1 mouse cellular context compared by ENCODE assay signal in the genomic region with DNA sequence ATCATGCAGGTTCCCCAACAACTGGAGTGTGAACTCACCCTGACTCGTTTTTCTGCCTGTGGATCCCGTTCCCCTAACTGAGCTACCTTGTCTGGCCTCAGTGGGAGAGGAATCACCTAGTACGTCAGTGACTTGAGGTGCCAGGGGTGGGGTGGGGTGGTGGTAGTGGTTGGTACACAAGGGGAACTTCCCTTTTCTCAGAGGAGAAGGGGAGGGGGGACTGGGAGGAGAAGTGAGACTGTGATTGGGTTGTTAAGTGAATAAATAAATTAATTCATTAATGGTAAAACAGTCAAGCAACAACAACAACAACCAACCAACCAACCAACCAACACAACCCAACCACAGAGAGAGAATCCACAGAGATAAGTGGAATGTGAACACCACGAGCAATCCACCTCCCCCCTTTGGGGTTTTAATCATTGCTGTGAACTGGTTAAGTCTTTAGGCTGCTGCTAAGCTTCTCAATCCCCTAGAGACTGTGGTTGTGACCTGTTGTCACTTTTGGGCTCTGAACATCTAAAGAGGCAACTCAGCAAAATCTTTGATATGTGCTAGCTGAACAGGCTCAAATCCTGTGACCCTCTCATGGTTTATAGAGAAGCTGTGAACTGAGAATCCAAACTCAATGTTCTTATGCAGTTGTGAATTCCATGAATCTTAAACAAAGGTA.
TF ChIP-seq lines count a peak whose summit lies in the region.

No protein-coding gene starts in this region.

TF ChIP-seq in CH12.LX, 34 proteins besides CTCF, POLR2A, EP300 and RAD21 (continued from another document):
- no peak for TF ChIP-seq MXI1 (IDR thresholded peaks at IDR 0.05; ENCODE audit: low read depth, low read length)
- TF ChIP-seq ELF1 (IDR thresholded peaks at IDR 0.05; ENCODE audit: low read depth, low read length), result no peak
- no peak for TF ChIP-seq CHD2 (IDR thresholded peaks at IDR 0.05; ENCODE audit: low read length)
- TF ChIP-seq MEF2A (IDR thresholded peaks at IDR 0.05; ENCODE audit: borderline replicate concordance, low read depth, low read length), result peak; percentile 14; the same call in 1 of the 2 replicates
- TF ChIP-seq ZC3H11A (IDR thresholded peaks at IDR 0.05; ENCODE audit: low read depth, low read length), result no peak
- TF ChIP-seq HCFC1 (IDR thresholded peaks at IDR 0.05; ENCODE audit: low read depth, low read length), result no peak; the same call in 1 of the 2 replicates
- no peak for TF ChIP-seq E2F4 (IDR thresholded peaks at IDR 0.05; ENCODE audit: insufficient replicate concordance, low read depth, low read length)
TF ChIP-seq in CH12.LX: peak in this region for 7.
